Mouse (Mus musculus) ovary, postnatal 36 days (tissue): ENCODE measurements around the gene Rps6kc1.
A peak's percentile ranks its signal among the peaks of the same experiment; 100 is the strongest.

Experiments
- DNase-seq: peaks from one replicate; pipeline ENCODE4 v3.0.0; 2022; ENCODE audit warnings: low spot score, mixed read lengths

Gene Rps6kc1

GRCm38 (mm10) chr1:190834201-190834907 is 77.2 kb downstream of the Rps6kc1 start:
- no peak for DNase-seq

- DNase-seq = no peak
Measured at GRCm38 (mm10) chr1:190832965-190833630, 78.5 kb downstream of the Rps6kc1 start.

- no peak for DNase-seq
Measured at GRCm38 (mm10) chr1:190831839-190832497, 79.6 kb downstream of the Rps6kc1 start.

GRCm38 (mm10) chr1:190826486-190827034 is 85.0 kb downstream of the Rps6kc1 start:
- DNase-seq = no peak

- DNase-seq = no peak
Measured at GRCm38 (mm10) chr1:190823745-190824144, 87.8 kb downstream of the Rps6kc1 start.

GRCm38 (mm10) chr1:190816141-190816540 is 95.4 kb downstream of the Rps6kc1 start:
- DNase-seq = peak; percentile 20

- DNase-seq = no peak
Measured at GRCm38 (mm10) chr1:190810408-190810807, 101.2 kb downstream of the Rps6kc1 start.

- DNase-seq = no peak
Measured at GRCm38 (mm10) chr1:190808766-190809221, 102.8 kb downstream of the Rps6kc1 start.

- DNase-seq = no peak
Measured at GRCm38 (mm10) chr1:190806817-190807216, 104.8 kb downstream of the Rps6kc1 start.

GRCm38 (mm10) chr1:190798668-190799067 is 112.9 kb downstream of the Rps6kc1 start:
- DNase-seq = no peak

GRCm38 (mm10) chr1:190797483-190798058 is 114.0 kb downstream of the Rps6kc1 start:
- DNase-seq = no peak

GRCm38 (mm10) chr1:190796745-190797482 is 114.7 kb downstream of the Rps6kc1 start:
- no peak for DNase-seq

- DNase-seq = no peak
Measured at GRCm38 (mm10) chr1:190791638-190792037, 119.9 kb downstream of the Rps6kc1 start.

GRCm38 (mm10) chr1:190790720-190791119 is 120.8 kb downstream of the Rps6kc1 start:
- DNase-seq = no peak

GRCm38 (mm10) chr1:190777660-190778059 is 133.9 kb downstream of the Rps6kc1 start:
- DNase-seq = no peak

- DNase-seq = no peak
Measured at GRCm38 (mm10) chr1:190776260-190776659, 135.3 kb downstream of the Rps6kc1 start.

GRCm38 (mm10) chr1:190772088-190772885 is 139.3 kb downstream of the Rps6kc1 start:
- DNase-seq = no peak

- DNase-seq = no peak
Measured at GRCm38 (mm10) chr1:190769748-190770147, 141.8 kb downstream of the Rps6kc1 start.

GRCm38 (mm10) chr1:190768307-190768706 is 143.3 kb downstream of the Rps6kc1 start:
- DNase-seq = no peak

- DNase-seq = no peak
Measured at GRCm38 (mm10) chr1:190767621-190768020, 143.9 kb downstream of the Rps6kc1 start.

- DNase-seq = no peak
Measured at GRCm38 (mm10) chr1:190766800-190767199, 144.8 kb downstream of the Rps6kc1 start.
